ENCODE assay signal across 18 mouse cellular contexts in genomic region chr3:147445884-147446283, GRCm38 (mm10).
DNase-seq lines count a peak whose midpoint lies in the region; ATAC-seq lines count a peak whose summit lies in the region.
"Had no signal": no experiment of that assay in that cellular context is flagged by ENCODE, and none has a peak within 500 bp of the region (broad histone marks: within the 10 kb centered on the region; RNA-seq: fewer than 3 reads in every experiment).

No protein-coding gene starts in this region.

- H3K9ac ChIP-seq in embryonic facial prominence, embryonic 13.5 days: no peak overlapping the region
- H3K9ac ChIP-seq: heart, embryonic 13.5 days; hindbrain, embryonic 15.5 days; liver, embryonic 12.5 days; neural tube, embryonic 15.5 days had no signal

- intact Hi-C loops in heart, postnatal 10 days (cut with DNase I): no loop called here

- WGBS in embryonic facial prominence, embryonic 13.5 days: 21% methylated on average over 8 of the region's 8 CpGs

- no peak for ATAC-seq in embryonic facial prominence, embryonic 13.5 days (ENCODE audit: insufficient number of reproducible peaks, insufficient read depth, low FRiP score, low TSS enrichment, low read depth)
- ATAC-seq: forebrain, embryonic 14.5 days; liver, embryonic 12.5 days; midbrain, embryonic 16.5 days had no signal

- H3K4me1 ChIP-seq in embryonic facial prominence, embryonic 13.5 days: peaks cover 15% of the 10 kb centered on the region
- H3K4me1 ChIP-seq: heart, embryonic 13.5 days; hindbrain, embryonic 15.5 days; liver, embryonic 12.5 days had no signal

- H3K36me3 ChIP-seq in embryonic facial prominence, embryonic 13.5 days: no peaks in the 10 kb centered on the region
- H3K36me3 ChIP-seq: heart, embryonic 13.5 days; hindbrain, embryonic 15.5 days; liver, embryonic 12.5 days; neural tube, embryonic 15.5 days had no signal

- peak overlapping the region; percentile 55 for H3K27ac ChIP-seq in embryonic facial prominence, embryonic 13.5 days
- H3K27ac ChIP-seq: heart, embryonic 13.5 days; hindbrain, embryonic 15.5 days; liver, embryonic 12.5 days; neural tube, embryonic 15.5 days had no signal

- DNase-seq in urinary bladder, postnatal 14 days (ENCODE audit: low spot score): peak; percentile 9
- no peak for DNase-seq in urinary bladder, postnatal 4 days (ENCODE audit: low spot score in 2 of 2)
- DNase-seq in heart, postnatal 10 days: peak; percentile 57 to 60
- DNase-seq in spleen, postnatal 36 days (ENCODE audit: low spot score in 2 of 2): no peak
- no peak for DNase-seq in adrenal gland, adult 2 months
- no peak for DNase-seq in spleen, postnatal 14 days (ENCODE audit: low spot score in 2 of 2)
- DNase-seq: kidney, adult 9 months; layer of hippocampus, postnatal 36 days; lung, postnatal 4 days; right cerebral cortex, postnatal 14 days; thymus, postnatal 4 days had no signal

- H3K27me3 ChIP-seq in embryonic facial prominence, embryonic 13.5 days: no peaks in the 10 kb centered on the region
- H3K27me3 ChIP-seq: heart, embryonic 13.5 days; hindbrain, embryonic 15.5 days; liver, embryonic 12.5 days; neural tube, embryonic 15.5 days had no signal

- no peak overlapping the region for H3K4me3 ChIP-seq in embryonic facial prominence, embryonic 13.5 days
- H3K4me3 ChIP-seq: heart, embryonic 13.5 days; hindbrain, embryonic 15.5 days; liver, embryonic 12.5 days; neural tube, embryonic 15.5 days had no signal

- no peak overlapping the region; the same call in 1 of the 2 replicates for H3K4me2 ChIP-seq in embryonic facial prominence, embryonic 13.5 days
- H3K4me2 ChIP-seq: heart, embryonic 13.5 days; hindbrain, embryonic 15.5 days; liver, embryonic 12.5 days; neural tube, embryonic 15.5 days had no signal

- no peaks in the 10 kb centered on the region for H3K9me3 ChIP-seq in embryonic facial prominence, embryonic 13.5 days
- H3K9me3 ChIP-seq: heart, embryonic 13.5 days; hindbrain, embryonic 15.5 days; liver, embryonic 12.5 days; neural tube, embryonic 15.5 days had no signal

Comparison
In these comparisons a context has a peak if more than half of its experiments do, and no peak if none do; other contexts are left out.
1. DNase-seq: peak in urinary bladder, postnatal 14 days (single experiment) and heart, postnatal 10 days (2 of 2); none in urinary bladder, postnatal 4 days (0 of 2), spleen, postnatal 36 days (0 of 2), adrenal gland, adult 2 months (single experiment) and spleen, postnatal 14 days (0 of 2).